Mouse (Mus musculus) erythroblast, adult 5-6 weeks (primary cell): Measurements from ENCODE around the gene Col18a1. TPM values are rescaled to one million over a fixed set of nuclear protein-coding genes. Genes with fewer than 3 reads are reported as not detected.

Experiments
- ATAC-seq: replicated peaks from 2 replicates; pipeline ENCODE4 v1.8.0; 2016; ENCODE audit warnings: moderate number of reproducible peaks, mild to moderate bottlenecking, moderate TSS enrichment, inconsistent platforms; ENCODE audit not compliant: poor library complexity, low FRiP score, severe bottlenecking
- total RNA-seq, 2 experiments: library from RNA; stranded (forward) in 1 of 2; stranded (reverse) in 1 of 2; fragments of 150-400 nt in 1 of 2; fragments of 200-764, 138-1000 nt in 1 of 2; gene quantifications; 2 replicates each; pipeline versions ENCODE4 v1.2.3 to v1.2.4; 2015 to 2017; ENCODE audit warnings: low replicate concordance in 2 of 2

Gene Col18a1
- total RNA-seq, 2 experiments from 2014 or later, result under 0.01 TPM; not detected in 1

DNA sequence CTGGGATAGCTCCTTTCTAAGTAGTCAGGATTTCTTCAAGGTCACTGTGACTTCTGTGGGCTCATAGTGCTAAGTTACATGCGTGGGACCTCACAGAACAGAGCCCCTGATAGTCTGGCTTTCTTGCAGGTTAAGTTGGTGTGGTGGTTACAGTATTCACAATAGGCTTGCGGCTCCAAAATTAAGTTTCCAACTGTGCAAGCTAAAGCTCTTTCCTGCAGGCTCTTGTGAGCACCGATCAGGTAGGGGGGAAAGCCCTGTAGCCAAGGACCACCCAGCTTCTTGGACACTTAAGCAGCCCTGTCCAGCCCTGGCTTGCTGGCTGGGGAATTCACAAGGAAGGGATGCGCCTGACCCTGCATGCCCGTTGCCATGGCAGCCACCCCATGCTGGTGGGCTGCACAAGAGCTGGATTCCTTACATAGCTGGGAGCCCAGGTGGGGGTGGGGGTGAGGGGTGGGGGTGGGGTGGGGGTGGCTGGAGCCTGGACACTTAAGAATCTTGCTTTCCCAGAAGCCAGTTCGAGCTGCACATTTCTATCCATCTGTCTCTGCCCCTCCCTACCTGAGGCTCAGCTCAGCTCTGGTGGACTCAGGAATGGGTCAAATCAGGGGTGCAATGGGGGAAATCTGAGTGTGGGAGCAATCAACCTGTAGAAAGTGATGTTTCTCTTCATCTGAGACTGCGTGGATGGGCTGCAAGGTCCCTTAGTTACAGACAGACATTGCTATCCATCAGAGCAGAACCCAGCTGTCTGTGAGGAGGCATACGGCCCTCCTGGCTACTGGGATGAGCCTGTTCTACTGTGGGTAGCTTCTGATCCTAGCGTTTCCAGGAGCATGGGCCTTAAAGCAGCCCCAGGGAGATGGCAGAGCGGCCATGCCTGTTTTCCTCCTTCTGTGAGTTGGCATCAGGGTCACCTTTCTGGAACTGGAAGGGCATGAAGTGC lies 24.9 kb upstream of the Col18a1 start:
- ATAC-seq, result no peak

DNA sequence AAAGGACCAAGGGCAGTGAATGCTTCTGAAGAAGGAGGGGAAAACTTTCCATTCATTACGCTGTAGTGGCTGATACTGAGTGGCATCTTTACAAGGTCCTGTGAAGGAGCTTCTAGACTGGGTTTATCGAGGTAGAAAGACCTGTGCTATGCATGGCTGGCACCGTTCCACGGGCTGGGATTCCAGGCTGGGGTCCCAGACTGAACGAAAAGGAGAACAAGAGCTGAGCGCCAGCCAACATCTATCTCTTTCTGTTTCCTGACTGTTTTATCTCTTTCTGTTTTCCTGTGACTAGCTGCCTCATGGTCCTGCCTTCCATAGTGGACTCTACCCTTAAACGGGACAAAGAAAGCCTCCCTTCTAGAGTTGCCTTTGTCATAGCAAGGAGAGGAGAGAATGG lies 21.1 kb upstream of the Col18a1 start:
- no peak for ATAC-seq

DNA sequence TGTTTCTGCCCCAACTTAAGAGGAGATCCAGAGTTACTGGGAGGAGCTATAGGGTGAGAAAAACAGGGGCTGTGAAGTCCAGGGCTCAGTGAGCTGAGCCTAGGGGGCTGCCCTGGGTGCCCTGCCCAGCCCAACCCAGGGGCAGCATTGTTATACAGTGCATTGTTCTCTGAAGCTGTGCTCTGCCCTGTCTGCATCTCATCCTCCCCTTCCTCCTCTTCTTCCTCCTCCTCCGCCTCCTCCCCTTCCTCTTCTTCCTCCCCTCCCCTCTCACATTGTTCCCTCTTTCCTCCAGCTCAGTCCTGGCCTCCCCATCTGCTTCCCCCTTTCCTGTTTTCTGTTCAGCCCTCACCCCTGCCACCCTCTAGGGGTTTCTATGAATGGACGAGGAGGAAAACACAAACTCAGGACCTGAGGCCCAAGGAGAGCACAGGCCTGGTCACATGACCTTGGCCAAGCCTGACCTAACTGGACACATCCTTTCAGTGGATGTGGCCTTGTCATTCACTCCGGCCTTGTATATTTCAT lies 16.5 kb upstream of the Col18a1 start:
- ATAC-seq, result no peak

DNA sequence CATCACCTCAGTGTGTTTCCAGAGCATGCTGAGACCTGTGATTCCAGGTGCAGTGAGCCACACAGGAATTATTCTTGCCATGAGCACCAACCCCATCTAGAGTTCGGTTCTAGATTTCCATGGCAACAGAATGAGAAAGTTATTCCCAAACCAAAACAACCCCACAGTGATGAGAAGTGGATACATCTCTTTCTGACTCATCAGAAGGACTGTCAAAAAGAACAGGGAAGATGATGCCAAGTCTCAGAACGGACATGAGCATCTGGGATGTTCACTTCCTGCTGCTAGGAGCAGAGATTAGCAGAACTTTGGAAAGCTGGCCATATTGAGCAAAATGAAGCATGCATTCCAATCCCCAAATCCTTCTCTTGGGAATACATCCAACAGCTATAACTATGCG lies 13.8 kb upstream of the Col18a1 start:
- ATAC-seq, result no peak

DNA sequence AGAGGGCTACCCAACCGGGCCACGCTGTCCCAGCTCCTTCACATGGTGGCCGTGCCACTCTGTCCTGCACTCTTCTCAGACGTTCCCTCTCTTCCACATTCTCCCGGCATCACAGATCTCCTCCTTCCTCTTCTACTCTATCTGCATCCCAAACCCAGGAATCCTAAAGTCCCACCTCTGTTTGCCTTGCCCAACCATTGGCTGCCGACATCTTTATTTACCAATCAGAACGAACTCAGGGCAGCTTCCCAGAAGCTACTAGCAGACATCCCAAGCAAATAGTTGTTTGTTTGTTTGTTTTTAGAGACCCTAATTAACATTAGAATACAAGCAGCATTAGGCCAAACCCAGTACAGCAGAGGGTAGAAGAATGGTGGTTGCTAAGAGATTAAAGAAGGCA lies 12.3 kb upstream of the Col18a1 start:
- no peak for ATAC-seq

DNA sequence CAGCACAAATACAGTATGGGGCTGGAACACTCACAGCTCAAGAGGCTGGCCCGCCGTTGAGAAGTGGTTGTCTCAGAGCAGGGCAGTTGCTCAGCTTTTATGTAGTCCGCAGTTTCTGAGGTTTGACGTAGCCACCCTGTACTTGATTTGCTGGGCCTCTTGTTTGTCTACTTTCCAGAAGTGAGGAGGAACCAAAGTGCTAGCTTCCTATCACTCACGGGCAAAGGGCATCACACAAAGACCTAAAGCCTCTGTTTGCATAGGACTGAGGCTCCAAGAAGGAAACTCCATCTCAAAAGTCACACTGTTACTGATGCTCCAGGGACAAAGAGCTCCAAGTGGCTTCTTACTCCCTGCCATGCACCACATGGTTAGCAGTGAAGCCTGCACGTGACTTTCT lies 4.1 kb upstream of the Col18a1 start:
- ATAC-seq, result no peak

- ATAC-seq, result no peak
Observed at GRCm38 (mm10) chr10:77165318-77165945, 916 bp downstream of the Col18a1 start.

GRCm38 (mm10) chr10:77164437-77165052 lies 1.8 kb downstream of the Col18a1 start:
- ATAC-seq, result no peak

- ATAC-seq, result no peak
Observed at GRCm38 (mm10) chr10:77164041-77164436, 2.3 kb downstream of the Col18a1 start.

GRCm38 (mm10) chr10:77163392-77163977 lies 2.9 kb downstream of the Col18a1 start:
- ATAC-seq, result no peak

DNA sequence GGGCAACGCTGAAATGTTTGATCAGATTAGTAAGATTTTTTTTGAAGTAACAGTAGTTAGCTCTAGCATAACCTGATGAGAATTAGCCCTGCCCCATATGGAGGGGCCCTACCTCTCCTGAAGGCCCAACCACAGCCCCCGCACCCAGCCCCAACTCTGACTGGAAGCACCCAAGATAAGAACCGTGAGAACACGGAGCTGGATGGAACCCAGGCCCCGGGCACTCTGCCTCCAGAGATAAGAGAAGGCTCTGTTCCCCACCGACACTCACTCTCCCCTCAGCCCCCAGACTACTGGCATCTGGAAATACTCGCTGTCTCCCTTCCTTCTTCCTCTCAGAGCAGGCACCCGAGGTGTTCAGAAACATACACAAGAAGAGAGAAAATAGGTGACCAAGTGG lies 6.8 kb downstream of the Col18a1 start:
- no peak for ATAC-seq

DNA sequence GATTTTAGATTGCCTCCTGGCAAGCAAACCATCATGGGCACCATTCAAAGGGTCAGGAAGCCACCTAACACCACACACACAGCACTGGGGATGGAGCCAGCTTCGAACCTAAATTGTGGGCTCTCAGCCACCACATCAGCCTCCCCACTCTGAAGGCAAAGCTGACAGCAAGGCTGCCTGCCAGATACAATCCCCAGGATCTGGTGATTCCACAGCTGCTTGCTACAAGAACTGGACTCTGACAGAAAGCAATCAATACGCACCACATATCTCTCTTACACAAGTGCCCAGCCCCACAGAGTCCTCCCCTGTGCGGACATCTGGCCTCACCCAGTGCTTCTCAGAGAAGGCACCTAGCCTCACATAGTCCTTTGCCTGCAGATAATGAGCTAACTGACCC lies 7.4 kb downstream of the Col18a1 start:
- ATAC-seq, result no peak

DNA sequence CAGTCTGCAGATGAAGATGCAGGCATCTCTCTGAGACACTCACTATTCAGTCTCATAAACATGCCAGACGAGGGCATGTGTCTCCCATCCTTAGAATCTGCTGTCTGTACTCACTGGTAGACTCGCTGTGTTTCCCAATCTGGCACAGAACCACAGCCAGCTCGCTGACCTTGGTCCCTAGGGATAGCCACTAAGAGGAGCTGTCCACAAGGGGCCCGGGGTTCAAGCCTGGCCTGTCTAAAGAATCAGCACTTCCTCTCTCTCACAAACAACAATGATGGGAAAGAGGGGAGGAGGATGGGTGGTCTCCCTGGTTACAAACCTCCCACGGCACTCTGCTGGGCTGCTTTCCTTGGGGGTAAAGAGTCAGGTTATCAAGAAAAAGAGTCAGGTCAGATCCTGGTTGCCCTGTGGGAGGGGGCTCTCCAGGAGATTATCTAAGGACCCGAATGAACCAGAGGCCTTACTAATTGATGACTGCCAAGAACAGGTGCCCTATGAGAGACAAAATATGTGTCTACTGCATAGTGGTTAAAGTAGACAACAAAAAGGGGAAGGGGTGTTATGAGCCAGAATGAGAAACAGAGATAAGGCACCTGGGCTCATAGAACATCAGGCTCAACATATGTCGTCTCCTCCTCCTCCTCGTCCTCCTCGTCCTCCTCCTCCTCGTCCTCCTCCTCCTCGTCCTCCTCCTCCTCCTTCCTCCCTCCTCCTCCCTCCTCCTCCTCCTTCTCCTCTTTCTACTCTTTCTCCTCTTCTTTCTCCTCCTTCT lies 8.9 kb downstream of the Col18a1 start:
- ATAC-seq, result no peak

DNA sequence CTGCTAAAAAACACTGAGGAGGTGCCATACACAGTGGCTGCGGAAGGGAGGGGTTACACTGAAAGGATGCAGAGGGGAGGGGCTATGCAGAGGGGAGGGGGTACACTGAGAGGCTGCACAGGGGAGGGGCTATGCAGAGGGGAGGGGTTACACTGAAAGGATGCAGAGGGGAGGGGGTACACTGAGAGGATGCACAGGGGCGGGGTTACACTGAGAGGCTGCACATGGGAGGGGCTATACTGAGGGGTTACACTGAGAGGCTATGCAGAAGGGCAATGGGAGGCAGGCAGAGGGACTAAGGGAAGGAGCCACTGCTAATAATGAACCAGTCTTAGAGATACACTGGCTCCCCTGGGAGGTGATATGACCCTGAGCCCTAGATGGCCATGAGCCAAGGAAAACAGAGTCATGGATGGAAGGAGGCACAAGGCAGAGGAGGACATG lies 14.1 kb downstream of the Col18a1 start:
- ATAC-seq, result no peak

GRCm38 (mm10) chr10:77151551-77152002 lies 14.8 kb downstream of the Col18a1 start:
- no peak for ATAC-seq

GRCm38 (mm10) chr10:77150947-77151521 lies 15.3 kb downstream of the Col18a1 start:
- no peak for ATAC-seq

- ATAC-seq, result no peak
Observed at GRCm38 (mm10) chr10:77150016-77150415, 16.3 kb downstream of the Col18a1 start.

GRCm38 (mm10) chr10:77147545-77147944 lies 18.8 kb downstream of the Col18a1 start:
- no peak for ATAC-seq

DNA sequence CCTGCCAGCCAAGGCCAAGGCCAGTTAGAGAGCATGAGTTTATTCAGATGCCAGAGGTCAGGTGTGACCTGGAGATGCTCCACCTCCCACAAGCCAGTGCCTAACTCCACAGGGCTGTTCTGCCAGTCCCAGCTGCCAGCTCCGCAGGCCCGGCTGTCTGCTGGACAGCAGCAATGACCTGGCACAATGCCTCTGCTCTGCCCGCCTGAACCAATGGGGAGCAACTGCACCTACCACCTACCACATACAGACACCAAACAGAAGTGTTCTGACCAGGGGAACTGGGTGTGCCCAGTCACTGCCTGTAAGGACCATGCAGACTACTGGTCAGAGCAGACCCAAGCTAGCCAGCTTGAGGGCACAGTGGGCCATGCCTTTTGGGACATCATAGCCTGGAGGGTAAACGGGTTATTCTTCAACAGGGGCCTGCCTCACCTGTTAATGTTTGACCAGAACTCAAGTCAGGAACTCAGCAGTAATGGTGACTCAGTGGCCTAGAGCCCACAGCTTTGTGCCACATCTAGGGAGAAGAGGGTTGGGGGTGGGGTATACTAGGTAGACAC lies 19.4 kb downstream of the Col18a1 start:
- ATAC-seq, result no peak
